Mouse (Mus musculus) ES-Bruce4 (cell line): ENCODE results near the gene Olfr819.
"Not testable (repeated sequence)": the region's sequence is repeated elsewhere in the genome, so short reads cannot be mapped to it uniquely, and the experiment has no call there.

Experiments used
- CTCF ChIP-seq: IDR thresholded peaks from one replicate; pipeline ENCODE4 v1.8.1; 2011; ENCODE audit warnings: low read depth, low read length
- POLR2A ChIP-seq: IDR thresholded peaks from one replicate; pipeline ENCODE4 v1.8.1; 2011; ENCODE audit warnings: low read length; ENCODE audit not compliant: insufficient read depth

- not testable (repeated sequence) for TF ChIP-seq POLR2A, CTCF
Observed at GRCm38 (mm10) chr10:129984962-129985361, 17.9 kb upstream of the Olfr819 start, which contains the start of gene Gm10310.
